Mouse (Mus musculus): Measurements from ENCODE around the gene Pde4a. TPM values are rescaled to one million over a fixed set of nuclear protein-coding genes. Genes with fewer than 3 reads are reported as not detected.
A peak's percentile ranks its signal among the peaks of the same experiment; 100 is the strongest.
"Not testable (repeated sequence)": the region's sequence is repeated elsewhere in the genome, so short reads cannot be mapped to it uniquely, and the experiment has no call there.

Gene Pde4a
- polyA plus RNA-seq, 1 experiment from 2014 or later: 9.4 TPM

GRCm38 (mm10) chr9:21223490-21223889 is 58.0 kb downstream of the Pde4a start:
- H3K4me1 ChIP-seq: peaks cover 25% of the 10 kb centered on the region
- 100% methylated on average over 2 of the region's 2 CpGs for WGBS
- H3K9ac ChIP-seq; H3K4me3 ChIP-seq (replicated peaks); H3K4me2 ChIP-seq (replicated peaks); H3K27ac ChIP-seq (replicated peaks); H3K36me3 ChIP-seq; H3K27me3 ChIP-seq; ATAC-seq (ENCODE audit: insufficient number of reproducible peaks, low FRiP score, low TSS enrichment, low read depth); H3K9me3 ChIP-seq (replicated peaks): not testable (repeated sequence)

- WGBS: 90% methylated on average over 6 of the region's 6 CpGs
- Histone ChIP-seq H3K36me3 (no peaks in the 10 kb centered on the region), H3K27me3 (no peaks in the 10 kb centered on the region), H3K4me1 (peaks cover 25% of the 10 kb centered on the region), H3K4me2 (replicated peaks) (no peak overlapping the region), H3K9ac (no peak overlapping the region), H3K4me3 (replicated peaks) (no peak overlapping the region), H3K9me3 (replicated peaks) (no peaks in the 10 kb centered on the region), H3K27ac (replicated peaks) (no peak overlapping the region)
- no peak for ATAC-seq (ENCODE audit: insufficient number of reproducible peaks, low FRiP score, low TSS enrichment, low read depth)
Observed at GRCm38 (mm10) chr9:21223906-21224305, 58.4 kb downstream of the Pde4a start.

- 20% methylated on average over 26 of the region's 26 CpGs for WGBS
- ATAC-seq (ENCODE audit: insufficient number of reproducible peaks, low FRiP score, low TSS enrichment, low read depth): no peak; the same call in 1 of the 2 replicates
- Histone ChIP-seq H3K9me3 (replicated peaks) (no peaks in the 10 kb centered on the region), H3K27me3 (no peaks in the 10 kb centered on the region), H3K4me3 (replicated peaks) (peak overlapping the region; percentile 33), H3K36me3 (peaks cover 8% of the 10 kb centered on the region; the same call in 1 of the 2 replicates), H3K27ac (replicated peaks) (peak overlapping the region; percentile 61), H3K4me2 (replicated peaks) (peak overlapping the region; percentile 47), H3K4me1 (peaks cover 25% of the 10 kb centered on the region), H3K9ac (no peak overlapping the region)
Observed at GRCm38 (mm10) chr9:21224576-21225414, 59.3 kb downstream of the Pde4a start.

- no peak overlapping the region for H3K9ac ChIP-seq
- no peak for ATAC-seq (ENCODE audit: insufficient number of reproducible peaks, low FRiP score, low TSS enrichment, low read depth)
- H3K9me3 ChIP-seq (replicated peaks): no peaks in the 10 kb centered on the region
- H3K36me3 ChIP-seq: peaks cover 14% of the 10 kb centered on the region
- H3K4me3 ChIP-seq (replicated peaks): peak overlapping the region; percentile 33
- H3K27me3 ChIP-seq: no peaks in the 10 kb centered on the region
- 12% methylated on average over 7 of the region's 7 CpGs for WGBS
- peak overlapping the region; percentile 61; the same call in 1 of the 2 replicates for H3K27ac ChIP-seq (replicated peaks)
- peaks cover 25% of the 10 kb centered on the region for H3K4me1 ChIP-seq
- H3K4me2 ChIP-seq (replicated peaks): peak overlapping the region; percentile 47
Observed at GRCm38 (mm10) chr9:21225415-21225758, 59.9 kb downstream of the Pde4a start.

- Histone ChIP-seq H3K27ac (replicated peaks) (no peak overlapping the region), H3K27me3 (no peaks in the 10 kb centered on the region), H3K4me3 (replicated peaks) (peak overlapping the region; percentile 36), H3K4me1 (peaks cover 26% of the 10 kb centered on the region), H3K9me3 (replicated peaks) (no peaks in the 10 kb centered on the region), H3K4me2 (replicated peaks) (peak overlapping the region; percentile 57), H3K36me3 (peaks cover 34% of the 10 kb centered on the region), H3K9ac (no peak overlapping the region; the same call in 1 of the 2 replicates)
- peak; percentile 56; the same call in 1 of the 2 replicates for ATAC-seq (ENCODE audit: insufficient number of reproducible peaks, low FRiP score, low TSS enrichment, low read depth)
- 16% methylated on average over 16 of the region's 16 CpGs for WGBS
Observed at GRCm38 (mm10) chr9:21227342-21227741, 61.8 kb downstream of the Pde4a start.

DNA sequence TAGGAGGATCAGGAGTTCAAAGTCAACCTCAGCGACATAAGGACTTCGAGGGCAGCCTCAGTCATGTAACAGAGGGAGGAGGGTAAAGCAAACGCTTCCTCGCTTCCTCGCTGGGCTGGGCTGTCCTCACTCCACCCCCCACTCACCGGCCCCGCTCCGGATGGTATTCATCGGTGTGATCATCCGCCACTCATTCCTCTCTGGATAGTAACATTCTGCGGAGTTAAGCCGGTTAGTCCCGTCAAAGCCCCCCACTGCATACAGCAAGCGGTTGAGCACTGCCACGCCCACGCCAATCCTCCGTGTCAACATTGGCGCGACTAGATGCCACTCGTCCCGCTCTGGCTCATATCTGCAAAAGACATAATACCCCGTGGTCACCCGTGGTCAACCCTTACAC is 66.0 kb downstream of the Pde4a start:
- WGBS: 51% methylated on average over 23 of the region's 23 CpGs
- no peak overlapping the region for H3K4me3 ChIP-seq (replicated peaks)
- H3K27me3 ChIP-seq: no peaks in the 10 kb centered on the region
- ATAC-seq (ENCODE audit: insufficient number of reproducible peaks, low FRiP score, low TSS enrichment, low read depth): no peak
- H3K4me2 ChIP-seq (replicated peaks): no peak overlapping the region
- no peaks in the 10 kb centered on the region for H3K9me3 ChIP-seq (replicated peaks)
- H3K9ac ChIP-seq: no peak overlapping the region
- H3K4me1 ChIP-seq: peaks cover 23% of the 10 kb centered on the region
- H3K36me3 ChIP-seq: peaks cover 65% of the 10 kb centered on the region
- no peak overlapping the region for H3K27ac ChIP-seq (replicated peaks)

DNA sequence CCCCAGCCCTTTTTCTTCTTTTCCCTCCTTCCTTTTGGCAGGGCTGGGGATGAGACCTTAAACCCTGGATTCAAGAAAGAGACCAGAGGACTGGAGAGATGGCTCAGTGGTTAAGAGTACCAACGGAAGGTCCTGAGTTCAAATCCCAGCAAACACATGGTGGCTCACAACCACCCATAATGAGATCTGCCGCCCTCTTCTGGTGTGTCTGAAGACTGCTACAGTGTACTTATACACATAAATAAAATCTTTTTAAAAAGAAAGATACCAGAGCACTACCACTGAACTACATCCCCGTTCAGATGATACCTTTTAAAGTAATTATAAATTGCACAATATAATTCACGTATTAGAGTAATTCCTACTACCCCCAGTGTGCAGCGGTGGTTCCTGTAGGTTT is 67.4 kb downstream of the Pde4a start:
- peaks cover 29% of the 10 kb centered on the region for H3K4me1 ChIP-seq
- peaks cover 71% of the 10 kb centered on the region for H3K36me3 ChIP-seq
- no peak overlapping the region for H3K9ac ChIP-seq
- no peaks in the 10 kb centered on the region for H3K27me3 ChIP-seq
- 83% methylated on average over 5 of the region's 5 CpGs for WGBS
- no peak overlapping the region for H3K4me2 ChIP-seq (replicated peaks)
- ATAC-seq (ENCODE audit: insufficient number of reproducible peaks, low FRiP score, low TSS enrichment, low read depth): no peak
- no peak overlapping the region for H3K27ac ChIP-seq (replicated peaks)
- no peak overlapping the region for H3K4me3 ChIP-seq (replicated peaks)
- no peaks in the 10 kb centered on the region for H3K9me3 ChIP-seq (replicated peaks)

DNA sequence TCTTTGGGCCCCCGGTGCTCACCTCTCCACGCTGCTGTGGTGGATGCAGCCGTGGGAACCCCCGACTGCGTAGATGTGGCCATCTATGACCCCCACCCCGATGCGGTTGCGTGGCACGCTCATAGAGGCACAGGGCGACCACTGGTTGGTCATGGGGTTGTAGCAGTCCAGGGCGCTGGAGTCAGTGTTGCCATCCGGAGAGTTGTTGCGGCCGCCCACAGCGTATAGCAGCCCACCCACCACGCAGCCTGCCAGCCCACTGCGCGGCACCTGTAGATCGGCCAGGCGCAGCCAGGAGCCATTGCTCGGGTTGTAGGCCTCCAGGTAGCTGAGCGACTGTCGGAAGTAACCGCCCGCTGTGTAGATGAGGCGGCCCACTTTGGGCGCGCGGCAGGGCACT is 67.9 kb downstream of the Pde4a start:
- no peaks in the 10 kb centered on the region for H3K27me3 ChIP-seq
- H3K36me3 ChIP-seq: peaks cover 71% of the 10 kb centered on the region
- no peak overlapping the region for H3K9ac ChIP-seq
- no peak overlapping the region for H3K4me2 ChIP-seq (replicated peaks)
- H3K27ac ChIP-seq (replicated peaks): no peak overlapping the region
- ATAC-seq (ENCODE audit: insufficient number of reproducible peaks, low FRiP score, low TSS enrichment, low read depth): no peak
- no peak overlapping the region for H3K4me3 ChIP-seq (replicated peaks)
- H3K9me3 ChIP-seq (replicated peaks): no peaks in the 10 kb centered on the region
- WGBS: 92% methylated on average over 29 of the region's 29 CpGs
- peaks cover 26% of the 10 kb centered on the region for H3K4me1 ChIP-seq

- no peak overlapping the region for H3K4me3 ChIP-seq (replicated peaks)
- H3K4me1 ChIP-seq: peaks cover 26% of the 10 kb centered on the region
- 84% methylated on average over 28 of the region's 28 CpGs for WGBS
- H3K4me2 ChIP-seq (replicated peaks): no peak overlapping the region
- ATAC-seq (ENCODE audit: insufficient number of reproducible peaks, low FRiP score, low TSS enrichment, low read depth): no peak
- no peaks in the 10 kb centered on the region for H3K9me3 ChIP-seq (replicated peaks)
- no peaks in the 10 kb centered on the region for H3K27me3 ChIP-seq
- no peak overlapping the region for H3K9ac ChIP-seq
- H3K27ac ChIP-seq (replicated peaks): no peak overlapping the region
- peaks cover 71% of the 10 kb centered on the region for H3K36me3 ChIP-seq
Observed at GRCm38 (mm10) chr9:21233805-21234204, 68.3 kb downstream of the Pde4a start.

- ATAC-seq (ENCODE audit: insufficient number of reproducible peaks, low FRiP score, low TSS enrichment, low read depth): no peak
- peaks cover 32% of the 10 kb centered on the region for H3K4me1 ChIP-seq
- H3K9me3 ChIP-seq (replicated peaks): no peaks in the 10 kb centered on the region
- H3K36me3 ChIP-seq: peaks cover 58% of the 10 kb centered on the region
- no peak overlapping the region for H3K9ac ChIP-seq
- no peak overlapping the region for H3K27ac ChIP-seq (replicated peaks)
- H3K4me2 ChIP-seq (replicated peaks): no peak overlapping the region
- no peaks in the 10 kb centered on the region for H3K27me3 ChIP-seq
- 81% methylated on average over 4 of the region's 4 CpGs for WGBS
- H3K4me3 ChIP-seq (replicated peaks): no peak overlapping the region
Observed at GRCm38 (mm10) chr9:21235341-21235740, 69.8 kb downstream of the Pde4a start.

DNA sequence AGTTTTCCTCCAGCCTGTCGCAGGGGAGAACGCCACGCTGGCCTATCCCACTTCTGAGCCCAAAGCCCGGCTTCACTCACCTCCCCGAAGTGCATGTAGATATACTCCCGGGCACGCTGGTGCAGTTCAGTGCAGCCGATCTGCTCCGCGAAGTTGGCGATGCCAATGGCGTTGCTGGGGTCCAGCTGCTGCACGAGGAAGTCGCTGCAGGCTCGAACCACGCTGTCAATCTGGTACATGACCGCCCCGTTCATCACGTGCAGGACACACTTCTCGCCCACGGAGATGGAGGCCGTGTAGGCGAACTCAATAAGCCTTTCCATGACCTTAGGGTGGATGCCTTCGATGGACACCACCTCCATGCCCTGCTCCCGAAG is 71.5 kb downstream of the Pde4a start:
- Histone ChIP-seq H3K36me3 (peaks cover 41% of the 10 kb centered on the region), H3K9ac (0 out of 2 replicates have a peak overlapping the region, but pooled peaks have one; percentile 88), H3K4me2 (replicated peaks) (peak overlapping the region; percentile 77), H3K27ac (replicated peaks) (peak overlapping the region; percentile 93), H3K4me1 (peaks cover 27% of the 10 kb centered on the region), H3K27me3 (peaks cover 6% of the 10 kb centered on the region), H3K9me3 (replicated peaks) (no peaks in the 10 kb centered on the region), H3K4me3 (replicated peaks) (peak overlapping the region; percentile 84)
- WGBS: 79% methylated on average over 25 of the region's 25 CpGs
- no peak for ATAC-seq (ENCODE audit: insufficient number of reproducible peaks, low FRiP score, low TSS enrichment, low read depth)
